Mouse (Mus musculus) lung, embryonic 15.5 days (tissue): ENCODE measurements at regions not wholly inside any gene's neighbourhood (a gene's known extent, or its start where the extent isn't known, plus 50 kb on each side); places are given as distances from the start of the nearest gene placed in this dataset.

Source experiments
- ATAC-seq: fragments of 200-750 bp; cut with Nextera tagmentation; 2 replicates; pipeline ENCODE4 v1.8.0; 2017; ENCODE audit warnings: moderate number of reproducible peaks, borderline replicate concordance; ENCODE audit not compliant: low FRiP score, low TSS enrichment; ENCODE audit errors: extremely low read depth
- H3K27ac ChIP-seq: fragments of 300-500 bp; sonication (generic); 2 replicates; pipeline ENCODE4 v1.5.1; 2015; ENCODE audit warnings: moderate library complexity, mild to moderate bottlenecking, inconsistent platforms
- H3K27me3 ChIP-seq: fragments of 300-500 bp; sonication (generic); 2 replicates; pipeline ENCODE4 v1.6.1; 2015; ENCODE audit warnings: inconsistent platforms
- H3K36me3 ChIP-seq: fragments of 300-500 bp; sonication (generic); 2 replicates; pipeline ENCODE4 v1.6.1; 2015; ENCODE audit warnings: inconsistent platforms
- H3K4me1 ChIP-seq: fragments of 300-500 bp; sonication (generic); 2 replicates; pipeline ENCODE4 v1.6.1; 2015; ENCODE audit warnings: inconsistent platforms
- H3K4me2 ChIP-seq: fragments of 300-500 bp; sonication (generic); 2 replicates; pipeline ENCODE4 v1.6.1; 2015; ENCODE audit warnings: inconsistent platforms, mild to moderate bottlenecking, moderate library complexity
- H3K4me3 ChIP-seq: fragments of 300-500 bp; sonication (generic); 2 replicates; pipeline ENCODE4 v1.5.1; 2015; ENCODE audit warnings: mild to moderate bottlenecking, inconsistent platforms
- H3K9ac ChIP-seq: fragments of 300-500 bp; sonication (generic); 2 replicates; pipeline ENCODE4 v1.6.1; 2015; ENCODE audit warnings: inconsistent platforms
- H3K9me3 ChIP-seq: fragments of 300-500 bp; sonication (generic); 2 replicates; pipeline ENCODE4 v1.6.1; 2016; ENCODE audit warnings: inconsistent platforms
- WGBS: fragments of 180-500 bp; shearing (Covaris S2); methylation state at CpG from one replicate; pipeline ENCODE4 v1.1.7; 2015; 5-methylcytosine and 5-hydroxymethylcytosine counted together

- Histone ChIP-seq H3K4me3 (no peak overlapping the region), H3K9me3 (no peaks in the 10 kb centered on the region)
- ATAC-seq = no peak
Observed at GRCm38 (mm10) chr13:80946034-80946433, 62.9 kb downstream of the Arrdc3 start.

DNA sequence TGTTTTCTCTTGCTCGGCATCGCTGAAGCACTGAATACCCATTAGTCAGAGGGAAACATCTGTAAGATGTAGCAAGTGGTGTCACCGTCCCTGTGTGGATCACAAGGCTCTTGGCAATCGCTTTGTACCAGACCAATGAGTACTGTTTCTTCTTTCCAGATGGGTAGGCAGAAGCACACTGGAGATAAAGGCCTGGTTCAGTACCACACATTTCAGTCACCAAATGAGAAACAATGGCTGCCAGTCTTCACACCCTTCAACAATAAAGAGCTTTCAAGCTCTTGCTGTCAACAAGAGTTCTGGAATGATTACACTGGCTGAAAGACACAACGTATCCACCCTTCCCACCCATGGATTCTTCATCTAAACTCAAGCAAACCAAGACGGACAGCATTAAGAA is 64.5 kb downstream of the Arrdc3 start:
- no peak overlapping the region for H3K4me2 ChIP-seq
- 0 out of 2 replicates have a peak, but pooled peaks cover 3% of the 10 kb centered on the region for H3K4me1 ChIP-seq
- H3K36me3 ChIP-seq = no peaks in the 10 kb centered on the region
- no peak overlapping the region for H3K27ac ChIP-seq
- no peak overlapping the region for H3K4me3 ChIP-seq
- H3K27me3 ChIP-seq = no peaks in the 10 kb centered on the region
- ATAC-seq = no peak
- H3K9ac ChIP-seq = no peak overlapping the region
- no peaks in the 10 kb centered on the region for H3K9me3 ChIP-seq
- 78% methylated on average over 6 of the region's 6 CpGs for WGBS

More at GRCm38 (mm10) chr13:80946034-80946433, 62.9 kb downstream of the Arrdc3 start:
- Histone ChIP-seq H3K27me3 (no peaks in the 10 kb centered on the region), H3K4me1 (peaks cover 3% of the 10 kb centered on the region; the same call in 1 of the 2 replicates), H3K27ac (no peak overlapping the region), H3K9ac (no peak overlapping the region), H3K36me3 (no peaks in the 10 kb centered on the region), H3K4me2 (no peak overlapping the region)

- no peaks in the 10 kb centered on the region for H3K27me3 ChIP-seq
- H3K4me2 ChIP-seq = no peak overlapping the region
- no peaks in the 10 kb centered on the region for H3K9me3 ChIP-seq
- H3K4me3 ChIP-seq = no peak overlapping the region
- no peak overlapping the region for H3K27ac ChIP-seq
- no peaks in the 10 kb centered on the region for H3K36me3 ChIP-seq
- ATAC-seq = peak; percentile 70; the same call in 1 of the 2 replicates
- H3K9ac ChIP-seq = no peak overlapping the region
- H3K4me1 ChIP-seq = 0 out of 2 replicates have a peak, but pooled peaks cover 3% of the 10 kb centered on the region
- 32% methylated on average over 6 of the region's 6 CpGs for WGBS
Observed at GRCm38 (mm10) chr13:80949133-80949697, 66.0 kb downstream of the Arrdc3 start.

DNA sequence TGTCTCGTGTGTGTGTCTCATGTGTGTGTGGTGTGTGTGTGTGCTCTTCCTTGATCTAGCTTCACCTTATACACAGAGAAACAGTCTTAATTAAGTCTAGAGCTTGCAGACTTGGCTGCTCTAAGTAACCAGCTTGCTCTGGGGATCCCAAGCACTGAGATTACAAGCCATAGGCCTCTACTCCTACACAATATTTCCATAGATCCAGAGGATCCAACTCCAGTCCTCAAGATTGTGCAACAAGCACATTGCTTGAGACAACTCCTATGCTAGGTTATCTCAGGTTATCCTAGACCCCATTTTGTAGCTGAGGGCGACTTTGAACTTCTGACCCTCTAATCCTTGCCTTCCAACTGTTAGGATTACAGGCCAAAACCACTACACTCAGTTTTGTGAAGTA is 67.1 kb downstream of the Arrdc3 start:
- Histone ChIP-seq H3K4me2 (no peak overlapping the region), H3K9ac (no peak overlapping the region), H3K4me1 (0 out of 2 replicates have a peak, but pooled peaks cover 3% of the 10 kb centered on the region), H3K9me3 (no peaks in the 10 kb centered on the region), H3K4me3 (no peak overlapping the region), H3K36me3 (no peaks in the 10 kb centered on the region), H3K27ac (no peak overlapping the region), H3K27me3 (no peaks in the 10 kb centered on the region)
- 61% methylated on average over 2 of the region's 2 CpGs for WGBS
- no peak for ATAC-seq

DNA sequence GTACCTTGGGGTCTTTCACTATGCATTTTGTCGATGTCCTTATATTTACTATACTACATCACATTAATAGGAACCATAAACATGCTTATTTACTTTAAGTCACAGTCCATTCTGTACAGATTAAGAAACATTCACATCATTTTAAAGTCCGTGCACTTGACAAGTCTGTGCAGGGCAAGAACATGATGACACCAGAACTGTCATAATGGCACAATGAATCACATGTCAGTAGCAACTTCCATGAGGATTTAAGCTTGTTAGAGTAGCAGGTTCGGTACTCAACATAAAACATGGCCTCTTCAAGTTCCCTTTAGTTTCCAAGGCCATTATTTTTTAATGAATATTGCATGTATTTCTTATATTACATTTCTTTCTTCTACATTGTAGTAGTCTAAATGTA is 67.6 kb downstream of the Arrdc3 start:
- Histone ChIP-seq H3K36me3 (no peaks in the 10 kb centered on the region), H3K4me2 (no peak overlapping the region), H3K27ac (no peak overlapping the region), H3K4me1 (0 out of 2 replicates have a peak, but pooled peaks cover 3% of the 10 kb centered on the region), H3K9ac (no peak overlapping the region), H3K4me3 (no peak overlapping the region), H3K27me3 (no peaks in the 10 kb centered on the region), H3K9me3 (no peaks in the 10 kb centered on the region)
- no peak for ATAC-seq
- WGBS = 79% methylated on average over 3 of the region's 3 CpGs

- H3K4me2 ChIP-seq = no peak overlapping the region
- H3K4me1 ChIP-seq = 0 out of 2 replicates have a peak, but pooled peaks cover 3% of the 10 kb centered on the region
- H3K4me3 ChIP-seq = no peak overlapping the region
- no peak overlapping the region for H3K9ac ChIP-seq
- no peak for ATAC-seq
- no peaks in the 10 kb centered on the region for H3K36me3 ChIP-seq
- H3K27me3 ChIP-seq = no peaks in the 10 kb centered on the region
- 72% methylated on average over 3 of the region's 3 CpGs for WGBS
- no peak overlapping the region for H3K27ac ChIP-seq
- H3K9me3 ChIP-seq = no peaks in the 10 kb centered on the region
Observed at GRCm38 (mm10) chr13:80951327-80951726, 68.1 kb downstream of the Arrdc3 start.

DNA sequence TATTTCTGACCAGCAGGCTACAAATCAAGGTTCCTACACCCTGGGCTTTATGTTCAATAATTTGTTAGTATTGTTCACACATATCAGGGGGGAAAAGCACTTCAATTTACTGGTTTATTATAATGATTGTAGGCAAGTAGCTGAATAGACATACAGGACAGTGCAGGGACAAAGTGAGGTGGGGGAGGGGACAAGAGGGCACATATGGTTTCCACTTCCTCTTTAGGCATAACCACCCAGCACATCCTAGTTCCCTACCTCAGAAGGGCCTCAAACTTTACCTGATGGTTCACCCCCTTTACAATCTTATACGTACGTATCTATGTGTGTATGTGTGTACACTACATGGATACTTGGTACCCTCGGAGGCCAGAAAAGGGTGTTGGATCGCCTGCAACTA is 69.7 kb downstream of the Arrdc3 start:
- Histone ChIP-seq H3K9me3 (no peaks in the 10 kb centered on the region), H3K27me3 (no peaks in the 10 kb centered on the region), H3K36me3 (no peaks in the 10 kb centered on the region), H3K4me1 (0 out of 2 replicates have a peak, but pooled peaks cover 3% of the 10 kb centered on the region), H3K4me3 (no peak overlapping the region), H3K9ac (no peak overlapping the region), H3K27ac (no peak overlapping the region), H3K4me2 (no peak overlapping the region)
- WGBS = 82% methylated on average over 4 of the region's 4 CpGs
- no peak for ATAC-seq

- no peak overlapping the region for H3K4me3 ChIP-seq
- no peaks in the 10 kb centered on the region for H3K27me3 ChIP-seq
- WGBS = 62% methylated on average over 6 of the region's 6 CpGs
- H3K4me2 ChIP-seq = no peak overlapping the region
- no peak overlapping the region for H3K27ac ChIP-seq
- no peak overlapping the region for H3K9ac ChIP-seq
- no peaks in the 10 kb centered on the region for H3K9me3 ChIP-seq
- no peaks in the 10 kb centered on the region for H3K36me3 ChIP-seq
- H3K4me1 ChIP-seq = 0 out of 2 replicates have a peak, but pooled peaks cover 3% of the 10 kb centered on the region
- no peak for ATAC-seq
Observed at GRCm38 (mm10) chr13:80954059-80954645, 71.0 kb downstream of the Arrdc3 start.

DNA sequence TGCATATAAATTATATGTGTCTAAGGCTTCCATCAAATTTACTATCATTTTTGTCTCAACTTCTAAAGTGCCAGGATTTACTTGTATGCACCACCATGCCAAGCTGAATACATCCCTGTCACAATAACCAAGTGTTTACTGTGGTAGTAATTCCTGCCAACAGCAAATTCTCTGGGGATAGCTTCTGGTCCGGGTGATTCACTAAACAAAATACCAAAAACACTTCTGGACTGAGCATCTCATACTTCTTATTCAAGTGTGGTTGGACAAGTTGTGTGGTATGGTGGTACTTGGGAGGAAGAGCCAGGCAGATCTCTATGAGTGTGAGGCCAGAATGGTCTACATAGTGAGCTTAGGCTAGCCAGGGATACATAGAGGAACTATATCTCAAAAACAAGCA is 73.8 kb downstream of the Arrdc3 start:
- H3K9ac ChIP-seq = no peak overlapping the region
- no peaks in the 10 kb centered on the region for H3K9me3 ChIP-seq
- no peaks in the 10 kb centered on the region for H3K36me3 ChIP-seq
- no peak overlapping the region for H3K27ac ChIP-seq
- H3K4me3 ChIP-seq = no peak overlapping the region
- no peak overlapping the region for H3K4me2 ChIP-seq
- no peak for ATAC-seq
- WGBS = 49% methylated on average over 1 of the region's 1 CpGs
- no peaks in the 10 kb centered on the region for H3K27me3 ChIP-seq
- no peaks in the 10 kb centered on the region for H3K4me1 ChIP-seq

- no peak overlapping the region for H3K4me3 ChIP-seq
- no peaks in the 10 kb centered on the region for H3K4me1 ChIP-seq
- no peak overlapping the region for H3K9ac ChIP-seq
- H3K27ac ChIP-seq = no peak overlapping the region
- ATAC-seq = no peak
- no peaks in the 10 kb centered on the region for H3K27me3 ChIP-seq
- 82% methylated on average over 6 of the region's 6 CpGs for WGBS
- H3K9me3 ChIP-seq = no peaks in the 10 kb centered on the region
- no peaks in the 10 kb centered on the region for H3K36me3 ChIP-seq
- H3K4me2 ChIP-seq = no peak overlapping the region
Observed at GRCm38 (mm10) chr13:80957419-80958139, 74.4 kb downstream of the Arrdc3 start.

DNA sequence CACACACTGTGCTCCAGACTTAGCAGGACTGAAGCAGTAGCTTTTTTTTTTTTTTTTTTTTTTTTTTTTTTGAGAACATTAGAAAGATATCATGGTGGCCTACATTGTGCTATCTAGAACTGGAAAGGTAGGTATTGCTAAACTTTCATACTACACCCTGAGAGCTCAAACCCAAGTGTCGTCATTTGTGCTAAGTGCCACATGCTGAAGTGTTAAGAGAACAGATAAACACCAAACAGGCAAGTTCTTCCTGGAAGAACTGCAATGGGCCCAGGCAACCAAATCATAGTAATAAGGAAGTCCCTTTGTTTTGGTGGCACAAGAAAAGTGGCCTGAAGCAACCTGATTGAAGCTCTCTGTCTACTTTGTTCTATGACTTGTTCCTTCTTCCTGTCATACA is 76.6 kb downstream of the Arrdc3 start:
- no peaks in the 10 kb centered on the region for H3K9me3 ChIP-seq
- no peak for ATAC-seq
- no peaks in the 10 kb centered on the region for H3K27me3 ChIP-seq
- no peak overlapping the region for H3K9ac ChIP-seq
- H3K4me2 ChIP-seq = no peak overlapping the region
- no peaks in the 10 kb centered on the region for H3K36me3 ChIP-seq
- H3K4me1 ChIP-seq = peaks cover 14% of the 10 kb centered on the region; the same call in 1 of the 2 replicates
- no peak overlapping the region for H3K4me3 ChIP-seq
- H3K27ac ChIP-seq = no peak overlapping the region
- 72% methylated on average over 1 of the region's 1 CpGs for WGBS

DNA sequence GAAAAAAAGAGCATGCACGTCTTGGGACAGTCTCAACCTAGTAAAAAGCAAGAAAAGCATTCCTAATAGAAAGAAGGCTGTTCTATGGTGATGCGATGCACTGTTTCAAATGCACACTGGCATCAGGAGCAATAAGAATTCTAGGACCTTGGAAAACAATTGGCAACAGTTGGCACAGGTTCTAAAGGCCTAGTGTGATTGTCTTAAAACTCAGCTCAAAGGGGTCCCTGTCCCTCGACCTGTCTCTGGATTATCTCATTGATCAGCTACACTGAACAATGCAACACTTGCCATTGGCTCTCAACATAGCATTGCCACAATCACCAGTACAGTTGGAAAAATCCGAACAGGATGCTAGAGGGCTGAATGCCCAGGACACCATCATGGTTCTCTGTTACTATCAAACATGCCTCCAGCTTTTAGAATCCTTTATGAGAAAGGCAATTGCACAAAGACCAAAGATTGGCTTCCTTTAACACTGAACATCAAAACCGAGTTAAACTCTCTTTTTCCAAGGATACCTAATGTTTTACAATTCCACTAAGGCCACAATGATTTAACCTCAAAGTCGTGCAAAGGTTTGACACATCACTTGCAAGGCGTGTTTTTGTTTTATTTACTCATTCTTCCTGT is 78.9 kb downstream of the Arrdc3 start:
- H3K27ac ChIP-seq = peak overlapping the region; percentile 95; the same call in 1 of the 2 replicates
- no peak for ATAC-seq
- no peak overlapping the region for H3K9ac ChIP-seq
- H3K36me3 ChIP-seq = no peaks in the 10 kb centered on the region
- peak overlapping the region; percentile 47 for H3K4me3 ChIP-seq
- no peaks in the 10 kb centered on the region for H3K27me3 ChIP-seq
- no peaks in the 10 kb centered on the region for H3K9me3 ChIP-seq
- peaks cover 14% of the 10 kb centered on the region; the same call in 1 of the 2 replicates for H3K4me1 ChIP-seq
- 48% methylated on average over 7 of the region's 7 CpGs for WGBS
- H3K4me2 ChIP-seq = peak overlapping the region; percentile 78; the same call in 1 of the 2 replicates
